Mouse (Mus musculus): ENCODE results near the gene Flvcr2.

Flvcr2 gene

DNA sequence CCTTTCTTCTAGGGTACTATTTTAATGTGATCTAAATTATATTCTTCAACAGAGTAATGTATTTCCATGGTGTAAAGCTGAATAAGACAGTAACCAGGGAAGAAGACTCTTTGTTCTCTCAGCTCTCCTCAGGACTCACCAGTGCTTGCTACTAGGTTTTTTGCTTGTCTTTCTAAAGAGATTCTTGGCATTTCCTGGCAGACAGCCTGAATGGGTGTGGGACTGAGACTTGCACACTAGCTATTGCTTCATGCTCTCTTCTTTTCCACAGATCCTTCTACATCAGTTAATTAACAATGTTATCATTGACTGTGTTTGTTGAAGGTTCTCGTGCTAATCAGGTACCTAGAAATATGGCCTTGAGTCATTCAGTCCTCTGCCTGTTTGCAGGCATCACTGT is 107.9 kb downstream of the Flvcr2 start:
- in situ Hi-C loops (cut with MboI, MseI) = no loop called here

DNA sequence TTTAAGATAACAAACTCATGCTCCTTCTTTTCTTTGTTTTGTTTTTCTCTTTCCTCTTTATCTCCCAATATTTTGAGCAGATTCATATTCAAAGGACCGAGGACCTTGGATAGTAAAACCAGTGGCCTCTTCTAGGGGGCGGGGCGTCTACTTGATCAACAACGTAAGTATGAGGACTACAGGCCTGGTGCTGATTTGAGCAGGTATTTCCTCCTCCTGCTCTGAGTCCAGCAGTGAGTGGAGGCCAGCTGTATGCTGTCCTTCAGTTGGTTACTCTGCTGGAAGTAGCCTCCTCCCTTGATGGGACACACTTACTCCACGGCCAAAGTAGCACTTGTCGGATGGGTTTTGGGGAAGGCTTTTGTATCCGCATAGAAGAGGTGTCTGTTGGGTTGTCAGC is 111.0 kb downstream of the Flvcr2 start:
- in situ Hi-C loops (cut with MboI, MseI) = no loop called here

DNA sequence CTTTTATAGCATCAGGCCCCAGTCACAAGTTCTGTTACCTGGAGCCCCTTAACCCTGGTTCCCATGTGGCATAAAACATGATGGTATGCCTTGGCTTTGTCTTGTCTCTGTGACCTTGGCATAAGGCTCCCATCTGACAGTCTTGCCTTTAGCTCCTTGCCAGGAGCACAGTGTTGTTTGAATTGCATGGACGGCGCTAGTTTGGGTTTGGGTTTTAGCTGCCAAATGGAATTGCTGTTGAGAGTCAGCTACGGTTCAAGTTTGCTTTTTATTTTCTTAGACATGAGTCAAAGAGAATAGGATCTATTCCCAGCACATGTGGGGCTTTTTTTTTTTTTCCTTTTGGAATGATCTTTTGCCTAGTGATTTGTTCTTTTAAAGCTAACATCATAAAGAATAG is 112.8 kb downstream of the Flvcr2 start:
- in situ Hi-C loops (cut with MboI, MseI) = no loop called here

DNA sequence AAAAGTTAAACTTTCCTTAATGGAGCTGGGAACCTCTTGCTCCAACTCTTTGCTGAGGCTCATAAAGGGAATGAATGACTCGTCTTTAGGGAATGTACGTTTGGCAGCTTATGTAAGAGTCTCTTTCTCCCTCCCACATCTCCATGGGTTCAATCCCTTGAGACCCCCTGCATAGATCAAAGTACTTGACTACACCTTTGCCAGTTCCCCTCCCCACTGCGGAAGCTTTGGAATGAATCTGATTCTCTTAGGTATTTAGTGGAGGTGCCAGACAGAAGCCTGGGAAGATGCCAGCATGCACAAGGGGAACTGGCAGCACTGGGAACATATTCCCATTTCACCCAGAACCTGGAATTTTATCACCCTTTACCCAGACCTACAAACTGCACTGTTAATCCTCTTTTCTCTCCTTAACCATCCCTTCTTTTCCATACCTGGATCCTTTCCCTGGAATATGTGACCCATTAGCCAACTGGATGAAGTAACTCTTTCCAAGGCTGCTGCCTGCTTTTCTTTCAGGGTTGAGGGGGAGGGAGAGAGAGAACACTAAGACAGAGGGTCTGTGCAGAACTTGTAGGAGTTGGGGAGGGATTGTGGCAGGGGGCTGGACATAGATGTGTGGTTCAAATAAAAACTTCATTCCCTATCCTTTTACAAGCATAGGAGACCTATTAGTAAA is 113.3 kb downstream of the Flvcr2 start:
- in situ Hi-C loops (cut with MboI, MseI) = no loop called here

DNA sequence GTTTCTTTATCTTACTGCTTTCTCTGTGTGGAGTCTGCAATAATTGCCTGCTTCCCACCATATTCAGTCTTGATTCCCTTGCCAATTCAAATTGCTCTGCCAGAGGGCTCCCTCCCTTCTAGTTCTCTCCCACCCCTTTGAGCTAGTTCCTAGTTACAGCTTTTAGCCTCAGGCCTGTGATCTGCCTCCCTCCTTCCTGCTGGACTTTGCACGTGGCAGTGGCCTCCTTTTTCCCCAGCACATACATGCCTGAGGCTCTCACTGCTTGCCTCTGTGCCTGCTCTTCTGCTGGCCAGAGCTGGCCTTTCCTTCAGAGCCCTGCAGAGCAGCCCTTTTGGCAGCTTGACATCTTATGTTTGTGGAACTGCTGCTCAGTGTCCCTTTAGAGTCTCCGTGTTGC is 116.2 kb downstream of the Flvcr2 start:
- in situ Hi-C loops (cut with MboI, MseI) = no loop called here

All from T-helper 1 cell (primary cell).